Mouse (Mus musculus): ENCODE data around the gene Nr3c2. TPM values are rescaled to one million over a fixed set of nuclear protein-coding genes. Genes with fewer than 3 reads are reported as not detected.

The Nr3c2 gene
- polyA plus RNA-seq, 1 experiment from 2014 or later, result 0.17 TPM

- WGBS (ENCODE audit: missing documents), result 41% methylated on average over 7 of the region's 7 CpGs
- H3K4me3 ChIP-seq (ENCODE audit: inconsistent target), result no peak overlapping the region
- no peak overlapping the region for H3K27ac ChIP-seq
- H3K79me2 ChIP-seq (ENCODE audit: inconsistent target), result no peaks in the 10 kb centered on the region
- H3K36me3 ChIP-seq (ENCODE audit: inconsistent target), result no peaks in the 10 kb centered on the region
Measured at GRCm38 (mm10) chr8:77133797-77134385, 234.6 kb downstream of the Nr3c2 start.

DNA sequence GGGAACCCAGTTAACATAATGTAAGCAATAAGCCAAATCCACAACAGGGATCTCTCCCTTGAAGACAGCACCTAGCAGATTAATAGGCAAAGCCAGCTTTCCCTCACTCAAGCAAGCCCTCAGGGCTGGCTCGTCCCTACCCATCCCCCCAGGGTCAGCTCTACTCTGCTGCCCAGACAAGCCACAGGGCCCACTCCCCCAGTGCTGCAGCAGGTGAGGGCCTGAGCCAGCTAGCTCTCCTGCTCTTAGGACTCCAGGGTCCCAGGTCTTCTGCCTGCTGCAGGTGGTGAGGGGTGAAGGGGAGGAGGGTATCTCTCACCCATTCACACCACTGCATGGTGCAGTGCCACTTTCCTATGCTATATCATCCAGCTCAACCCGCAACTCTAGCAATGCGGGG lies 246.0 kb downstream of the Nr3c2 start:
- 84% methylated on average over 3 of the region's 3 CpGs for WGBS (ENCODE audit: missing documents)
- Histone ChIP-seq H3K79me2 (ENCODE audit: inconsistent target) (no peaks in the 10 kb centered on the region), H3K36me3 (ENCODE audit: inconsistent target) (no peaks in the 10 kb centered on the region), H3K4me3 (ENCODE audit: inconsistent target) (no peak overlapping the region), H3K27ac (no peak overlapping the region)

DNA sequence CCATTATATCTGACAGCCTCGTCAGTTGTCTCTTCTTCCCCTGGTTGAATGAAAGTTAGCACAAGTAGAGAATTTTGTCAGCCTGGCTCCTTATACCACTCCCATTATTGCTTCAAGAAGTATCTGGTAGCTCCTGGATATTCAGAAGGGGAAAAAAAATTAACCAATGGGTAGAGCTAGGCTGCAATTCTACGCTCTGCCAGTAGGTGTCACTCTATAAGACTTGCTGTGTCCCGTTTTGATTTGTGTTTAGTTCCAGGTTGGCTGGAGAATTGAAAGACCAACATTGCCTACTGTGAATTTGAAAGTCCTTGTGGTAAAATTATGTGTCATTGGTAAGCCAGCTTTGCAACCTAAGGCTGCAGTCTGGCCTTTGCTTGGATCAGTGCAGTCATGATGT lies 255.3 kb downstream of the Nr3c2 start:
- no peak overlapping the region for H3K4me3 ChIP-seq (ENCODE audit: inconsistent target)
- no peaks in the 10 kb centered on the region for H3K36me3 ChIP-seq (ENCODE audit: inconsistent target)
- 56% methylated on average over 3 of the region's 3 CpGs for WGBS (ENCODE audit: missing documents)

GRCm38 (mm10) chr8:77169320-77169719 lies 270.1 kb downstream of the Nr3c2 start:
- Histone ChIP-seq H3K36me3 (ENCODE audit: inconsistent target) (no peaks in the 10 kb centered on the region), H3K4me3 (ENCODE audit: inconsistent target) (no peak overlapping the region), H3K79me2 (ENCODE audit: inconsistent target) (no peaks in the 10 kb centered on the region), H3K27ac (no peak overlapping the region)
- WGBS (ENCODE audit: missing documents), result 96% methylated on average over 5 of the region's 6 CpGs

More for the DNA sequence above, 255.3 kb downstream of the Nr3c2 start:
- Histone ChIP-seq H3K79me2 (ENCODE audit: inconsistent target) (no peaks in the 10 kb centered on the region), H3K27ac (no peak overlapping the region)

DNA sequence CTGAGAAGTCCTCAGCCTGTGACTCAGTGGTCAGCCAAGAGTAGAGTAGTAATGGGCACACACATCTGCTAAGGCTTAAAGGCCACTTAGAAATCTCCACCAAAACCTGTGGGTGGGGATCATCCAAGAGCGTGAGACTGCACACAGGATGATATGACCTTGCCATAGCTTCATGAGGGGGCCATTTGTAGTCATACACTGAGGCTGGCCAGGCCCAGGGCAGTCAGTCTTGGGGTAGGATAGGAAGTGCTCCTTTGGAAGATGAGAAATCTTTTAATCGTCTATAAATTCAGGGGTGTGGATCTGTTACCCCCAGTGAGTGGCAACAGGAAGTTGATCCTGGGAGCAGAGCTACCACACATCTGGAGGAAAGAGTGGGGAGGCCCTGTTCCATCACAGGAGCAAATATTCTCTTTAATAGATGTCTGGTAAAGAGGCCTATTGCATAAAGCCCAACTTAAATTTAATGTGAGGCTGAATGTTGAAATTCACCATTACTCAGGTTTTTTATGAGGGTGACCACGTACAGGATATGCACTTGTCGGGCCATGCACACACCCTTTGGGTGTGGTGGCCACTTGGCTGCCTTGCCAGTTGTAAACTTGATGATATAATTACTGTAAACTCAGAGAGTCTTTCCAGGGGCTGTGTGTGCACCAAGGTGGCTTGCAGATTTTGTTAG lies 270.7 kb downstream of the Nr3c2 start:
- Histone ChIP-seq H3K4me3 (ENCODE audit: inconsistent target) (no peak overlapping the region), H3K27ac (no peak overlapping the region), H3K79me2 (ENCODE audit: inconsistent target) (no peaks in the 10 kb centered on the region), H3K36me3 (ENCODE audit: inconsistent target) (no peaks in the 10 kb centered on the region)
- WGBS (ENCODE audit: missing documents), result 57% methylated on average over 4 of the region's 4 CpGs

DNA sequence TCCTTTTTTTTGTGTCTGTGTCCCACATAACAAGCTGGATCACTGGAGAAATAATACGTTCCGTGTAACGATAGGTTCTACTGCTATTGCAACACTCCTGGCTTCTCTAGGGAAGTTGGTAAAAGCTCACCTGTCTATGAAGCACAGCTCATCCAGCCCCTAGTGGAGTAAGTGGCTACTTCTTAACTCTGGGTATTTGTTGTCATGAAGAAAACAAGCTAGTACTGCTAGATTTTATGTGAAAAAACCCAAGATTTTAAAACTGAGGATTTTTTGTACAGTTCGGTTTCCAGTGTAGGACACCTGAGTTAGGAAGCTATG lies 271.2 kb downstream of the Nr3c2 start:
- Histone ChIP-seq H3K27ac (no peak overlapping the region), H3K4me3 (ENCODE audit: inconsistent target) (no peak overlapping the region), H3K36me3 (ENCODE audit: inconsistent target) (no peaks in the 10 kb centered on the region), H3K79me2 (ENCODE audit: inconsistent target) (no peaks in the 10 kb centered on the region)
- 92% methylated on average over 4 of the region's 4 CpGs for WGBS (ENCODE audit: missing documents)

GRCm38 (mm10) chr8:77173075-77173657 lies 273.9 kb downstream of the Nr3c2 start:
- WGBS (ENCODE audit: missing documents), result 89% methylated on average over 12 of the region's 12 CpGs
- H3K4me3 ChIP-seq (ENCODE audit: inconsistent target), result no peak overlapping the region
- no peak overlapping the region for H3K27ac ChIP-seq
- no peaks in the 10 kb centered on the region for H3K36me3 ChIP-seq (ENCODE audit: inconsistent target)
- H3K79me2 ChIP-seq (ENCODE audit: inconsistent target), result no peaks in the 10 kb centered on the region

DNA sequence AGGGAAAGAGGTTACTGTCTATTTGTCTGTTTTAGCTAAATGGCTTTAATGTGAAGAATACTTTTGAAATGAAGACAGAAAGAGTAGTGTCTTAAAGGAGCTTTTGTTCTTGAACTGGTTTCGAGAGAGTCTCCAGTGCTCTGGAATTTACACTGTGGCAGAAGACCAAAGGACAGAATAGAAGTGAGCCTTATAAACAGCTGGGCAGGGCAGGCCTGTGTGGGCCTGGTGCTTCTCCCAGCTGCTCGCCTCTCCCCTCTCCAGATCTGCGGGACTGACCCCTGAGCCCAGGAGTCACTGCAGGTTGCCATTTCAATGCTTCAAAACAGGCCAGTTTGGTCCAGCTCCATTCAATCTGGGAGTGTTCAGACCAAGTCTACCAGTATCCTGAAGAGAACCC lies 274.5 kb downstream of the Nr3c2 start:
- Histone ChIP-seq H3K4me3 (ENCODE audit: inconsistent target) (no peak overlapping the region), H3K27ac (no peak overlapping the region), H3K36me3 (ENCODE audit: inconsistent target) (no peaks in the 10 kb centered on the region), H3K79me2 (ENCODE audit: inconsistent target) (no peaks in the 10 kb centered on the region)
- WGBS (ENCODE audit: missing documents), result 84% methylated on average over 3 of the region's 3 CpGs

DNA sequence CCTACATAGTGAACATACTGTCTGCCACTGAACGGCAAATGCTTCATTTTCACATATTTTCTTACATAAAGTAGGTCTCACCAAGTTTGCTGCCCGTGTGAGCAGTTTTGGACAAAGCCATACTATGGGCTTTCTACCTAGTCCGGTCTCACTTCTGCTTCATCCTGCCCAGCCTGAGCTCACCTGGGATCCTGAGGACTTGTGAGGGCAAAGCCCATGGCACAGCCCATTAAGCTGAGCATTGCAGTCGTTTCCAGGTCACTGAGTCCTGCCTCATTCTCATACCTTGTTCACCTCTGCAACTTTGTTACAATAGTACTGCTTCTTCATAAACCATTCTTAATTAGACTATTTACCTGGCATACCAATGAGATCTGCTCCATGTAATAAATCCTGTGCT lies 276.2 kb downstream of the Nr3c2 start:
- Histone ChIP-seq H3K4me3 (ENCODE audit: inconsistent target) (no peak overlapping the region), H3K36me3 (ENCODE audit: inconsistent target) (no peaks in the 10 kb centered on the region), H3K27ac (no peak overlapping the region), H3K79me2 (ENCODE audit: inconsistent target) (no peaks in the 10 kb centered on the region)
- 88% methylated on average over 4 of the region's 4 CpGs for WGBS (ENCODE audit: missing documents)

DNA sequence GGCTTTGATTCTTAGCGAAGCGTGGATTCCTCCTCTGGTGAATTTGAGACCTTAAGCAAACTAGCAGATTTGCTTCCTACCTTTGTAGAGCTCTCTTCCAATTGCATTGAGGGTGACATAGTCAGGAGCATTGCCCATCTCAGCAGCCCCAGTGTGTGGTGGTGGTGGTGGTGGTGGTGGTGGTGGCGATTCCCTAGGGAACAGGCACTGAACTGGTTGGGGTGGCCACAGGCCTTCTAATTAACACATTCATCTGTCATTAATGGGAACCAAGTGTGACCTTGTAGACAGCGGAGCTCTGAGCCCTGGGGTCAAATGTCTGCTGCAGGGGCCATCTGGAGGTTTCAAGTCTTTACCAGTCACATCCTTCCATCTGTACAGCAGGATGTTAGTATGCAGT lies 277.1 kb downstream of the Nr3c2 start:
- WGBS (ENCODE audit: missing documents), result 92% methylated on average over 3 of the region's 4 CpGs
- H3K4me3 ChIP-seq (ENCODE audit: inconsistent target), result no peak overlapping the region
- H3K36me3 ChIP-seq (ENCODE audit: inconsistent target), result no peaks in the 10 kb centered on the region
- H3K27ac ChIP-seq, result no peak overlapping the region
- no peaks in the 10 kb centered on the region for H3K79me2 ChIP-seq (ENCODE audit: inconsistent target)

DNA sequence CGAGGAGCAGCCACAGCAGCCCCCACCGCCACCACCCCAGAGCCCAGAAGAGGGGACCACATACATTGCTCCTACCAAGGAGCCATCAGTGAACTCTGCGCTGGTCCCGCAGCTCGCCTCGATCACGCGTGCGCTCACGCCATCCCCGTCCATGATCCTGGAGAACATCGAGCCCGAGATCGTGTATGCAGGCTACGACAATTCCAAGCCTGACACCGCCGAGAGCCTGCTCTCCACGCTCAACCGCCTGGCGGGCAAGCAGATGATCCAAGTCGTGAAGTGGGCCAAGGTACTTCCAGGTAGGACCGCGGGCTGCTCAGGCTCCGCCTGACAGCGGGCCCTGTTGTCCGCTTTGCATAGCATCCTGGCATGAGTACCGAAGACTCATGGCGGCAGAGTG lies 286.6 kb downstream of the Nr3c2 start:
- Histone ChIP-seq H3K36me3 (ENCODE audit: inconsistent target) (no peaks in the 10 kb centered on the region), H3K27ac (no peak overlapping the region), H3K79me2 (ENCODE audit: inconsistent target) (no peaks in the 10 kb centered on the region), H3K4me3 (ENCODE audit: inconsistent target) (no peak overlapping the region)
- WGBS (ENCODE audit: missing documents), result 94% methylated on average over 26 of the region's 28 CpGs

DNA sequence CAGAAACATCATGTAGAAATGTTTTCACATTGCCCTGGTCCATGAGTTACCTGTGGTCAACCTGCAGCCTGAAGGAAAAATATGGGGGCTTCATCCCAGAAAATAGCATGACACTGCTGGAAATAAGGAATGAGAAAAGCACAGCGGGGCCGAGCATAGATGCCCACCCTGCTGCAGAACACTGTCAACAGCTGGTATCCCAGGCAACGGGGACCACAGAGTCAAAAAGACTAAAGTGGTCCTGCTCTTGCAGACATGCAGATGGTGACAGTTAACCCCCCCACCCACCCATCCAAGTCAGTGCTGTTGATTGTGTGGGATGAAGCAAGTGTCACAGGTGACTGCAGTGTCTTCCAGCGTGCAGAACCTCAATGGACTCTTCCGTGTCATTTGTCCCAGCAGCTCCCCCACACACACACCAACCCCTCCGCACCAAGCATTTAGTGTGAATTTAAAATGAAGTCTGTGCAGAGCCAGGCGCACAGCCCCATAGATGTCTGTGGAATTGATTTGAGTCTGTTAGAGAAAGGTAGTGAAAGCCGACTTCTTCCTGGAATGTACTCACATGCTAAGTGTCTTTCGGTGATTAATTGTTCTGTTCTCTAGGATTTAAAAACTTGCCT lies 287.8 kb downstream of the Nr3c2 start:
- 90% methylated on average over 9 of the region's 9 CpGs for WGBS (ENCODE audit: missing documents)
- Histone ChIP-seq H3K36me3 (ENCODE audit: inconsistent target) (no peaks in the 10 kb centered on the region), H3K4me3 (ENCODE audit: inconsistent target) (no peak overlapping the region), H3K79me2 (ENCODE audit: inconsistent target) (no peaks in the 10 kb centered on the region), H3K27ac (no peak overlapping the region)

GRCm38 (mm10) chr8:77187748-77188147 lies 288.5 kb downstream of the Nr3c2 start:
- H3K36me3 ChIP-seq (ENCODE audit: inconsistent target), result no peaks in the 10 kb centered on the region
- 94% methylated on average over 9 of the region's 9 CpGs for WGBS (ENCODE audit: missing documents)
- H3K4me3 ChIP-seq (ENCODE audit: inconsistent target), result no peak overlapping the region
- no peak overlapping the region for H3K27ac ChIP-seq
- H3K79me2 ChIP-seq (ENCODE audit: inconsistent target), result no peaks in the 10 kb centered on the region

DNA sequence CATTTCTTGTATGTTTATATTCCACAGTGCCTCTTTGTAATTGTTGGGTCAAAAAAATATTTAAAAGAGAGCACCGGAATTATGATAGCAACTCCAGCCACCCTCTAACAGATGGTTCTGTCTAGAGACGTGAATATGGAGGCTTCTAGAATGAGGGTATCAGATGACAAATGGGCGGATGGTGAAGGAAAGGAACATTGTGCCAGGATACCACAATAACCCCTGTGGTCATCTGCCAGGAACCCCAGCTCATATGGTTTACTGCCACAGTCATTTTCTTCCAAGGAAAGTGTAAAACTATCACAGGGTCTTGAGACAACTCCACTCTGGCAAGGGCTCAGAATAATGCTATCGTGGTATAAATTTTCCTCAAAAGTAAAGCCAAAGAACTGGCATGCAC lies 289.1 kb downstream of the Nr3c2 start:
- 74% methylated on average over 4 of the region's 4 CpGs for WGBS (ENCODE audit: missing documents)
- H3K27ac ChIP-seq, result no peak overlapping the region

GRCm38 (mm10) chr8:77189318-77189717 lies 290.1 kb downstream of the Nr3c2 start:
- no peaks in the 10 kb centered on the region for H3K79me2 ChIP-seq (ENCODE audit: inconsistent target)
- H3K27ac ChIP-seq, result no peak overlapping the region
- H3K36me3 ChIP-seq (ENCODE audit: inconsistent target), result no peaks in the 10 kb centered on the region
- WGBS (ENCODE audit: missing documents), result 95% methylated on average over 9 of the region's 9 CpGs
- H3K4me3 ChIP-seq (ENCODE audit: inconsistent target), result no peak overlapping the region

More for the DNA sequence above, 289.1 kb downstream of the Nr3c2 start:
- no peaks in the 10 kb centered on the region for H3K79me2 ChIP-seq (ENCODE audit: inconsistent target)
- H3K36me3 ChIP-seq (ENCODE audit: inconsistent target), result no peaks in the 10 kb centered on the region
- no peak overlapping the region for H3K4me3 ChIP-seq (ENCODE audit: inconsistent target)
